Mouse (Mus musculus) heart, adult 9 months (tissue): Measurements from ENCODE around the gene Gm21976.
A peak's percentile ranks its signal among the peaks of the same experiment; 100 is the strongest.

Experiments
- DNase-seq, 2 experiments: peaks; one replicate each; pipeline ENCODE4 v3.0.0; 2022; ENCODE audit warnings: low spot score in 2 of 2

Gene Gm21976

GRCm38 (mm10) chr13:98297883-98298482 lies 18.3 kb downstream of the Gm21976 start:
- no peak for DNase-seq

DNA sequence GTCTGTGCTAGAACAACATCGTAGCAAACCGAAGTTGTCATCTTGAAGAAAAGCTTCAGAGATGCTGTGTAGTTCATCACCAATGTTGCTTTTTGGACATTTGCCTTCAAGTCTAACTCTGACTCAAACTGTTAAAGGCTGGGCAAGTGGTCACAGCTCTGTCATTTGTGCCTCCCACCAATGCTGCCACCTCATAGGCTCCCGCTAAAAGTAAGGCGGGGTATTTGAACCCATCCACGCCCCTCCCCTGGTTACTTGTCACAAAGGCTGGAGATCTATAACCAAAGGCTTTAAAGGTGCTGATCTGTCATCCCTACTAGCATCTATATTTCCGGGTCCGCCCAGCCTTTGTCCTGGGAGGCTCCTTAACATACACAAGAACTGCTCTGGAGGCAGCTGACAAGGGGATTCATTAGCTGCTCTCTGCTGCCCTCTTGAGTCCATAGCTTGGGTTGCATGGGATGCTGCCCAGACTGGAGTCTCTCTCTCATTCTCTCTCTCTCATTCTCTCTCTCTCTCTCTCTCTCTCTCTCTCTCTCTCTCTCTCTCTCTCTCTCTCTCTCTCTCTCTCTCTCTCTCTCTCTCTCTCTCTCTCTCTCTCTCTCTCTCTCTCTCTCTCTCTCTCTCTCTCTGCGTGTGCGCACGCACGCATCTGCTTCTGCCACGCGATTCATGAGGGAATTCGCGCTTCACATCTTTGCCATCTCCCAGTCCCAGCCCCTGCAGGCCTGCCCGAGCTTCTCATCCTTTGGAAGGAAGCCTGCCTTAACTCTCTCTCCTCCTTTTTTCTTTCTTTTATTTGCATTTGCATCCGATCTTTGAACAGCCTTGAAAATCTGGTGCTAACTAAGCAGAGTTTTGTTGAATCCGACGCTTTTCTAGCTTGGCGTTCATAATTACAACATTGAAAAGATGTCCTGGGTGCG lies 19.4 kb downstream of the Gm21976 start:
- peak; percentile 37 to 55 for DNase-seq

- DNase-seq: no peak
Observed at GRCm38 (mm10) chr13:98305257-98305656, 25.6 kb downstream of the Gm21976 start.

DNA sequence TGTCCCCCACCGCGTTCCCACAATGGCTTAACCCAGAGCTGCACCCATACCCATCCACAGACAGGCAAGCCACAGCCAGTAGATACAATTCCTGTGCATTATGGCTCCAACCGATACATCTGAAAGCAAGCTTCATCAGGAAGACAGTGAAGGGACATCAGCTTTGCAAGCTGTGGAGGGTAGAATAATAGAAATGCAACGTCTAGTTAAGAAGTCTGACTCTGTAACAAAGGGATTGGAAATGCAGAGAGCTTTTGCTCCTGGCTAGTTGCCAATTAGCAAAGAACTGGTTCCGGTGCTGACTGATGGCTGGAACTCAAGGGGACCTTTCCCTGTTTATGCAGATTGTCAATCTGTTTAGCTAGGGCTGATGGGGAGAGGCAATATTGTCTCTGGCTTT lies 26.7 kb downstream of the Gm21976 start:
- no peak for DNase-seq

DNA sequence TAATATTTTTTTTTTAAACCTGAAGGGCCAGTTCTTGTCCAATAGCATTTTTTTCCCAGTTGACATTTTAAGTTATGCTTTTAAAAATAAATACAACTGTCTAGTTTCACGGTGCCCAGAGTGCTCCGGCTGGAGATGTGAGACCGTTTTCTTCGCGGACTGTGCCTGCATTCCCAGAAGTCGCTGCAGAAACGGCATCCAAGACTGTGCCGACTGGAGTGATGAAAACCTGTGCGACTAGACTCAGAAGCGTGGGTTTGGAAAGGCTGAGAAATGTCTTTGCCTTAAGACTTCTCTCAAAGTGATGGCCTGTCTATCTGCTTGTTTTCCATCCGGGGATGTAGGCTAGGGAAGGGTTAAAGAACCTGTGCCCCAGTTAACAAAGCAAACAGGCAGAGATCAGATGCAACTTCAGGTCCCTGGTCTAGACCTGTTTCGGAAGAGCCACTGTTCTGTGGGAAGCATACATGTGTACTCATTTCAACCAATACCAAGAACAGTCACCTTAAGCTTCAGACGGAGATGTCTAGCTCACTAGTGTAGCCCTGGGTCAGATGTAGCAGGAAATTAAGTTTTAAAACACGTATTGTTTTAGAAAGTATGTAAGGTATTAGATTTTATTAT lies 27.3 kb downstream of the Gm21976 start:
- DNase-seq: no peak

GRCm38 (mm10) chr13:98308004-98308403 lies 28.3 kb downstream of the Gm21976 start:
- no peak for DNase-seq

- no peak for DNase-seq
Observed at GRCm38 (mm10) chr13:98308724-98309123, 29.0 kb downstream of the Gm21976 start.

DNA sequence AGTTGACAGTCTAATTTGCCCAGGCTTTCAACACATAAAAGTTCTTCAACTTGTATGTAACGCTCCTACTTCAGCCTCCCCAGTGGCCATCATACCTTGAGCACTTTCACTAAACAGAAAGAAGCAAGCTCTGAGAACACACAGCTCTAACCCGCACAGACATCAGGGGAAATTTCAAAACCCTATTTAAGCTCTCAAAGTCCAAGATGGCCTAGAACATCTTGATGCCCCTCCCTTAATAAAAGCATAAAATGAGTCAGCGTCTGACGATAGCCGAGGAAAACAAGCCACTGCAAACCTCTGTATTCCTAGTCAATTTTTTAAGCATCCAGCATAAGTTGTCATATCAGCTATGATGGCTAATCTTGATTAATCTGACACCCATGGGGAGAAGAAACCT lies 31.9 kb downstream of the Gm21976 start:
- DNase-seq: no peak

- DNase-seq: no peak
Observed at GRCm38 (mm10) chr13:98313631-98314030, 33.9 kb downstream of the Gm21976 start.

- no peak for DNase-seq
Observed at GRCm38 (mm10) chr13:98315124-98315523, 35.4 kb downstream of the Gm21976 start.

DNA sequence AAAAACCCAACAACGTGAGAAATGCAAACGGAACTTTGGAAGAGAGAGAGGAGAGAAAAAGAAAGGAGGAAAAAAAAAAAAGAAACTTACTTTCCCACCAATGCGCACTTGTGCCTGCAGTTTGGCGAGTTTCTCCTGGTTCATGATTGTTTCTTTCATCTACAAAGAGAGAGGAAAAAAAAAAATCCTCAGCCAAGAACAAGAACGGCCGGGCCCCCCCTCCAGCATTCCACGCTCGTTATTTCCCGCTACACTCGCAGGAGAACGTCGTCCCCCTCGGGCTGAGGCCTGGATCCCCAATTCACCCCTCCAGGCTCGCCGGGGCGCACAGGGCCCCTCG lies 36.4 kb downstream of the Gm21976 start:
- DNase-seq: no peak

DNA sequence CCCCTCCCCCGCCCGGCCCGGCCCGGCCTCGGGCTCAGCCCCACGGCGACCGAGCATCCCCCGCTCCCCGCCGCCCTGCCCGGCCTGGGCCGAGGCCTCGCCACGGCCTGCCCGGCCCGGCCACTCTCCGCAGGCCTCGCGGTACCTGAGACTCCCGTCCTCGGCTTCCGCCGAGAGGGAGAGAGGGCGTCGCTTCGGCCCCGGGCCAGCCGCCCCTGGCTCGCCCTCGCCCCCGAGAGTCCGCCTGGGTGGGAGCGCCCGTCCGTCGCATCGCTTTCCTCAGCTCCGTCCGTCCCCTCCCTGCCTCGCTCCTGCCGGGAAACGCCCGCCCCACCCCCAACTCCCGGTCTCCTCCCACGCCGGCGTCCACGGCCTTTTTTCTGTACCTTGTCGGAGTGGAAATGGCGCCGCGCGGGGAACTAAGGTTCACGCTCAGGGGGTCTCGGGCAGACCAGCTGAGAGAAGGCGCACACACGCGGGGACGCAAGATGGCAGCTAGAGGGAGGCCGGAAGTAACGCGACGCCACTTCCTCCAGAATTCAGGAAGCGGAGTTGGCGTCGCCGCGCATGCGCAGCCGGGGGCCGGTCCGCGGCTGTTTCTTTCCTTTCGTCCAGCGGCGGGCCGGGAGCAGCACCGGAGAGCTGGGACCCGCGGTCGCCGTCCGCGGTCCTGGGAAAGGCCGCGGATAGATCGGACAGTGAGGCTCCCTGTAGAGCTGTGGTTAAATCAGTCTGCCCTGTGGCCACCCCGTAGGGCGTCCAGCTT lies 37.0 kb downstream of the Gm21976 start, which contains the start of gene Btf3:
Gene Btf3, minus strand, starts transcription at position 527 of the 766 bp plus-strand sequence.
- peak; percentile 91 to 93 for DNase-seq

DNA sequence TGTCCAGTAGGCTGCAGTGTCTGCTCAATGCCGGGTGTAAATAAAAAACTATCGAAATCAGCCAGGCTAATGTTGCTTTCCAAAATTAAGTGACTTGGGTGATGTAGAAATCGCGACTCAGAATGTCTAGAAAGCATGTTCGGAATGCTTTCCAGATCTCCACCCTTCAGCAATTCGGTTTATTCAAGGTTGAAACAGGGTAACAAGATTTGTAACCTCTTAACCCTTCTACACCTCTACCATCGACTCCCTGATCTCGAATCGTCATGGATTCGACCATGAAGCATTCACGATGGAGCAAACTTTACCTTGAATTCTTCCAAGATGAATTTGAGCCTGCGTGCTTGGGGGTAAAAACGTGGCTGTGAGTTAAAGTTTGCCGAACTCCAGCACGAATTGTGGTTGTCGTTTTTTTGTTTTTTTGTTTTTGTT lies 37.6 kb downstream of the Gm21976 start:
- DNase-seq: no peak

DNA sequence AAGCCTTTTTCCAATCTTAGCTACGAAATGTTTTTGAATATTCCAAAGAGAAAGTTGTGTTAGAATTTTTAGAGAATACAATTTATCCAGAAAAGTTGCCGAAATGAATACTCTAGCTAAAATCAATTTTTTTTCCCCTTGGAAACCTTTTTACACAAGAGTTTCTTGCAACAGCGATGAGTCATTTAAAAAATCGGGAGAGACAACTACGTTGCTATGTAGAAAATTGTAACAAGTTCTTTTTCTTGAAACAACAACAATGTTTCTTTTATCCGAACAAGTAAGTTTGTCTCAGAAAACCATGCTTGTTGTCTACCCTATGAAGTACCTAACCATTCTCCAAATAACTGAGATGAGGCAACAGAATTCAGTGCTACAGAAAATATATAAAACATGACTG lies 38.2 kb downstream of the Gm21976 start:
- no peak for DNase-seq

DNA sequence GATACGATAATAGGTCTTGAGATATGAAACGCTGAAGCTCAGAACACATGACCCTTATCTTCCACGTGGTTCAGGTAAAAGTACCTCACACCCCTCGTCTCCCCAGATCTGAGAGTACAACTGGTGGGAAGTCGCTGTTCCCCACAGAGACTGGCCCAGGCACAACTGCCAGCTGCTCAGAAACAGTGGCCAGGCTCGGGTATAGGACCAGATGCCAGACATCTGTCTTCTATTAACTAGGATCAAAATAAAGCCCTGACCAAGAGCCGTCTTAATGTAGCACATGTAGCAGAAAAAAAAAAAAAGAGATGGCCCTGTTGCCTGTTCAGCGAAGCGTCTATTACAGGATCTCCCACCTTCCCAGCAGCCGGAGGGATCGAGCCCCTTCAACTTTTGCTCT lies 45.3 kb downstream of the Gm21976 start:
- no peak for DNase-seq

- DNase-seq: no peak
Observed at GRCm38 (mm10) chr13:98332106-98332505, 52.4 kb downstream of the Gm21976 start.

- DNase-seq: no peak
Observed at GRCm38 (mm10) chr13:98336205-98336604, 56.5 kb downstream of the Gm21976 start.

DNA sequence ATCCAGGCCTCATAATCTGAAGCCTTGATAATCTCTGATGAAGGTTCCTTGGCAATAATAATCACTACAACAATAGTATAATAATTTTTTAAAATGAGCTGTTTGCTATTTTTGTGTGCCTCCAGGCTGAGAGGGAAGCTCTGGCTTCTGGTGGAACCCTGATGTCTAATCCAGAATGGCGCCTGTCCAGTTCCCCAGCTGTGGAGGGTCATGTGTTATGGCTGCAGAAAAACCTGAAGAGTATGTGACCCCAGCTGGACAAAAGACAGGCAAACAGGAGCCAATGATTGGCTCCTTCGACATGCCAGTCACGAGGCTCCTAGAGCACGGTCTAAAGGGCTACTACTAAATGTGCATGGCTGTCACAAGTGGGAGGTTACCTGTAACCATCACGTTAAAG lies 60.8 kb downstream of the Gm21976 start:
- DNase-seq: peak in 1 of 2 experiments; percentile 18

DNA sequence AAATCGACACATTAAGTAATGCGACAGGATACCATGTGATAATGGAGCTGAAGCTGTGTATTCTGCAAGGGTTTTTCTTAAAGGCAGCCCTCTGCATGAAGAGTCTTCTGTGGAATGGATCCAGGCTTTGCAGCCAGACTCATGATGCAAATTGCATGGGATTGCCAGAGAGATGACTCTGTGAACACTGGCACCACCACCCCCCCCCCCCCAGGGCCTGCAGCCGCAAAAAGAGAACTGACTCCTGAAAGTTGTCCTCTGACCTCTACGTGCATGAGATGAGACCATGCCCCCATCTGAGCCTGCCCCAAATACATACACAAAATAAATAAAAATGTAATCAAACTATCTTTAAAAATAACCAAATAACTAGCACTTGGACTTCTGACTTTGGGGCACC lies 69.8 kb downstream of the Gm21976 start:
- DNase-seq: no peak

DNA sequence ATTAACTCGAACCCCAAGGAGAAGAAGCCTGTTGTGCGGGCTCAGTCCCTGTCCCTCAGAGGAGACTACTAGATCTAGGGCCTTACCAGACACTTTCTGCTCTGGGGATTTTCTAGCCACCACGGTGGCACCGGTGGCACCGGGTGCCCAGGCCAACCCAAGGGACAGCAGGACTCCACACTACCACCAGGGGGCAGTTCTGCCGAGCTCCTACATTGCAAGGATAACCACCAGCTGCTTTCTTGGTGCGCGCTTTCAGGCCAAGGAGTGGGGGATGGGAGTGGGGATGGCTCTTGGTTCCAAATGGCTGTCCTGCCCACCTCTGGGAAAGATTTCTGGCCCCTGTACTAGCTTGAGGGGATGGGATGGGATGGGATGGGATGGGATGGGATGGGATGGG lies 71.8 kb downstream of the Gm21976 start:
- DNase-seq: no peak

GRCm38 (mm10) chr13:98352381-98352975 lies 72.8 kb downstream of the Gm21976 start:
- DNase-seq: no peak

DNA sequence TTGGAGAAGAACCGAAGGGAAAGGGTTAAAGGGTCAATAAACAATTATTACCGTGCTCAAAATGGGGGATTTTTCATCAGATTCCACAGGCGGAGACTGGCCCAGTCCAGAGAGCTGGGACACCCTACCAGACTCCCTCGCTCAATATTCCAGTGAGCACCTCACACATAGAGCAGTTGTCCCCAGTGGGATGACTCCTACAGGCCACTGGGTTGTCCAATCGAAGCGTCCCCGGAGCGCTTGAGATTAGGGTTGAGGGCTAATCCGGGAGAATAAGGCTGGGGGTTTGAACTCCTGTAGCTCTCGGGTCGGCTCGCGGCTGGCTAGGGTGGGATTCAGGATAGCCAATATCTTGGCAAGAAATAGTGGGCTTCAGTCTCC lies 74.0 kb downstream of the Gm21976 start:
- no peak for DNase-seq
